Mouse (Mus musculus) MEL-GATA-1-ER (cell line): Measurements from ENCODE around the gene Olfr1340.
A peak's percentile ranks its signal among the peaks of the same experiment; 100 is the strongest.

ENCODE experiments used
- DNase-seq: peaks from one replicate; pipeline ENCODE4 v3.0.0-alpha.2; 2012; ENCODE audit warnings: low read depth; ENCODE audit errors: extremely low read depth

Olfr1340 gene

DNA sequence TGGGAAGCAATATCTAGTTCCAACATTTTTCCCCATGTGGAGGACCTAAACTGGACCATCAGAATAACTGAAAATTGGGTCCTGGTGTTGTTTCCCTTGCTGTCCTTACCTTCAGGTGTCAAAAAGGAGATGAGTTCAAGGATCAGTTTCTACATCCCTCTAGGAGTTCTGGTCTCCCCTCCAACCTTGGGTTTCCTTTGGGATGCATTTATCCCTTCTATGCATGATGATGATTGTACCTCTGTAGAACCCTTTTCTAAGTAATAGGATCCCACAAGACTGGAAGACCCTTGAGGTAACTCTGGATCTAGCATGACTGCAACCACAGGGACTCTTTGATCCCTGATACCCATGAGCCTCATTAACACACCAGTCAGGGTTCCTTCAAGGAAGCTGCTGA, at the start of gene Olfr1340:
Gene Olfr1340 (plus strand): TSS at position 301 of the 400 bp plus-strand sequence.
- no peak for DNase-seq

DNA sequence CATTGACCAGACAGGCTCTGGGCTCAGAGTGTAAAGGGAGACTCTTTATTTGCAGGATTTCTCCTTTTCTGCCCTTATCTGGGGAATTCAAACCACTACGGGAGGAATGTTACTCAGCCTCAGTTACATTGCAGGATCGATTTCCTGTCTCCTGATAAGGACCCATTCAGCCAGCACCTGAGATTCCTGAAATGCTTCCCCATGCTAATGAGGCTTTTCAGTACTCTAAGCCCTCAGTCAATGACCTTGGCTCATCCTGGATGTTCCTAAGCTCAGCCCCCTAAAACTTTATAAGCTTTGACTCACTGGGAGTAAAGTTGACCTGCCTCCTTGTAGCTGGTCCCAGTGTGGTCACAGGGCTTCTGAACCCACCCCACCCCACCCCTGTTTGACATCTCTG, 32.9 kb upstream of the Olfr1340 start:
- DNase-seq, result no peak

DNA sequence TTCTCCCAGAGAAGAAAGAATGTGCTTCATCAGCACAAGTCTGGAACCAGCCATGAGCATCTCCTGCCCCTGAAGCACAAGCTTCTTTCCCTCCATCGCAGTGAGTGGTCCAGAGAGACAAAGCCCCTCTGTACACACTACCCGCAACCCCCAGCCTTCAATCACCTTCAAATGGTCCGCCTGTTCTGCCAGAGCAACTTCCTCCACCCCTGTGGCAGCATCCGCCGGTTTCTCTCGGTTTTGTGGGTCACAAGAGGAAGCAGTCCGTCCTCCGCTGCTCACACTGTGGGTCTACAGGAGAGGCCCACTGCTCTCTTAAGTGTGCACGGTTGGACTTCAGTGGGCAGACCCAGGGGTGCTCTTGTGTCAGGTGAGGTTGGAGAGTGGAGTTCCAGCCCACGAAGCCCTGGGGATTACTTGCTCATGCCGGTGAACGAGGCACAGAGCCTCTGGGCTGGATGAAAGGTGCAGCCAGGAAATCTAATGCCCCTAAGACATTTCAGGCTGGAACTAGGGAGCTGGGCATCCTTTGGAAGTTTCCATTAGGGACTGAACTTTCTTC, 27.4 kb upstream of the Olfr1340 start, which contains the start of gene Olfr1342:
Gene Olfr1342 (minus strand): TSS at position 345 of the 562 bp plus-strand sequence.
- DNase-seq, result no peak

DNA sequence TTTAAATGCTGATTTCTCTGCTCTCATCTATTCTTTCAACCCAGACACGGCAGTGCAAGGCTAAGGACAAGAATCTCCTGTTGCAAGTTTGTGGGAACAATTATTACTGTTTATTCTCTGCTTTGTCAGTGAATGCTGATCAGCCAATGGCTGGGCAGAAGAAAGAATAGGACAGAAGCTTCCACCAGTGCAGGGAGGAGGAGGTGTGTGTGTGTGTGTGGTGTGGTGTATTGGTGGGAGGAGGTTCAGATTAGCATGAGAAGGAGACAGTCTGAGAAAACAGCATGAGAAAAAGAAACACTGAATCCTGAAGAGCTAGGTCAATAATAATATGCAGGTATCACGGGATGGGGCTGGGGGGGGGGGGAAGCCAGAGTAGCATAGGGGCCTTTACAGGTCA, 26.1 kb upstream of the Olfr1340 start:
- DNase-seq, result no peak

DNA sequence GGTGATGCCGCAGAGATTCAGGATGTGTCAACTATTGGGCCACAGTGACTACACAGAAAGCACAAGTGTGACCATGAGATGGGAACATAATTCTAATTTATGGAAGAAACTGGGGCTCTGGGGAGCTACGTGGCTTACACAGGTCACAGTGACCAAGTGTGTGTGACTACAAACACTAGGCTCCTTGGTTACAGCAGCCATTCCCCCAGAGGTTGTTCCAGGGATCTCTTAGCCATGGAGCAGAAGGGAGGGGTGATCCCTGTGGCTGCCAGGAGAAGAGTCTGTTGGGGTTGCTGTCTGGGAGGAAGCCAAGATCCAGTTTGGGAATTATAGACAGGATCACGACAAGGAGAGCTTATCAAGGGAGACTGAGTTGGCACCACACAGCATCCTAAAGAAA, 16.7 kb upstream of the Olfr1340 start, which contains the start of gene Olfr1341:
Gene Olfr1341 (plus strand): TSS at position 301 of the 400 bp plus-strand sequence.
- DNase-seq, result no peak

DNA sequence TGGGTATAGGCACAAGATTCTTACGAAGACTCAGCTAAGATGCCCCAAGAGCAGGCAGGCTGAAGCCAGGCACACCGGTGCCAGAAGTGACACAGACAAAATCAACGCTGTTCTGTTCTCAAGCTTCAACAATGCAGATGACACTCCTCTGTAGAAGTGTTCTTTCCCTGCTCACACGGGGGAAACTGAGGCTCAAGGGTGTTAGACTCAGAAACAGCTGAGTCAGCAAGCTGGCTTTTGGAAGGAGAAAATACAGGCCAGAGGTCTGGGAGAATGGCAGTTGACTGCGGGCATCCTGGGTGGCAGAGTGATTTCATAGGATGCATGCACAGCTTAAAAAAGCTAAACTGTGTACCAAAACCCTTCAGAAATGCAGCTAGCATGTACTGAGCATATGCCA, 11.9 kb upstream of the Olfr1340 start:
- DNase-seq, result no peak

DNA sequence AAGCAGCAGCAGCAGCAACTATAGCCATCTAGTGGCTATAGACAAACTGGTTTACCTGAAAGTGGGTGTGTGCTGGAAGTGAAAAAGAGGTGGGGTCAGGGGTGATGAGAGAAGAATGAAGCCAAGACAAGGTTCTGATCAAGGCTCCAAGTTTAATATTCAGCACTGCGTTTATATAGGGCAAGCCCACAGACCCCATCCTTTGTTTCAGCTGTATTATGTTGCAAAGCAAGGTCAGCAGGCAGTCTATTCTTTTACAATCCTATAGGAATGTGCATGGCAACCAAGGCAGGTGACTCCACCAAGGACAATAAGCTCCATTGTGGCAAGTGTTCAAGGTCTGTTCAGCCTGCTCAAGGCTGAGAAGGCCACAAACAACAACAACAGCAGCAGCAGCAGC, 8.3 kb upstream of the Olfr1340 start:
- DNase-seq, result no peak

DNA sequence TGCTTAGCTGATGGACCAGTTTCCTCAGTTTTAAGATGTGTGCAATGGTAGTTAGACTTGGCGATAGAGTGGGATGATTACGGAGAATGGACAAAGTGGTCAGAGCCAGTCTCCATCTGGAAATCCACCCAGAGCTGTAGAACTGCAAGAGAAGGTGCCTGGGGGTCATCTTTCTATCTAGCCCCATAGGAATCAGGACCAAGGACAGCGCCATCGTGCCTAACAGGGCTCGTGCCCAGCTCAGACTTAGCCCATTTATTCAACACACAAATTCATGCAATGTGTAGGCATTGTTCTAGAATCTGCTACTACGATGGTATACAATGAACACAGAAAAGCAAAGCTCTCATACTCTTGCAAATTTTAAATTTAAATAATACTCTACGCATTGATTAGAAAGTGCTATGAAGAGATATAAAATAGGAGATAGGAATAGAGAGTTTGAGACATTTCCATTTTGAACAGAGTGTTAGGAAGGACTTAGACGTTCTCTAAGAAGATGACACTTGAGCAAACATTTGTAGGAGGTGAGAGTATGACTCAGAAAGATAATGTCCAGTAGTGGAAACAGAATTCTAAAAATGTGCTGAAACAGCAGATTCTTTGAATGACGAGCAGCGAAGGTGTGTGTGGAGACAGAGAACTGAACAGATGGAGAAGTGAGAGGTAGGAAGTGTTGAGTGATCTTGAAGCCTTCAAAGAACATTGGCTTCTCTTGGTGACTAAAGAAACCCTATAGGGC, 2.0 kb downstream of the Olfr1340 start:
- DNase-seq, result peak; percentile 4

DNA sequence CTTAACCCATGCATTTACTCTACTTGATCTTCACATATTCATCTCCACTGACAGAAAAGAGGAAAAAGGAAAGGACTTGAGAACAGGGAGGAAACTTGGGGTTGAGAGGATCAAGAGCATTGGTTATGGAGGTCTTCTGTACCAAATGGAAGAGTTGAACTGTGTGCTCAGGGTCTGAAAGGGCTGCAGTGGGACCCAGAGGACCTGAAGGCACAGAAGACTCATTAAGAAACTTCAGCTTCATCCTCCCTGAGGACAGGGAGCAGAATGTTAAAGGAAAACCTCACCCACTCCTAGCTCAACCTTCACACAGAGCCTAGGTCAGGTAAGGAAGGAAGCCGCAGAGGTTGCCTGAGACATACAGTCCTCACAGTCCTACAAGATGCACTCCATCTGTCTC, 11.9 kb downstream of the Olfr1340 start, which contains the start of gene Olfr1339:
Gene Olfr1339 (plus strand): TSS at position 301 of the 400 bp plus-strand sequence.
- no peak for DNase-seq

DNA sequence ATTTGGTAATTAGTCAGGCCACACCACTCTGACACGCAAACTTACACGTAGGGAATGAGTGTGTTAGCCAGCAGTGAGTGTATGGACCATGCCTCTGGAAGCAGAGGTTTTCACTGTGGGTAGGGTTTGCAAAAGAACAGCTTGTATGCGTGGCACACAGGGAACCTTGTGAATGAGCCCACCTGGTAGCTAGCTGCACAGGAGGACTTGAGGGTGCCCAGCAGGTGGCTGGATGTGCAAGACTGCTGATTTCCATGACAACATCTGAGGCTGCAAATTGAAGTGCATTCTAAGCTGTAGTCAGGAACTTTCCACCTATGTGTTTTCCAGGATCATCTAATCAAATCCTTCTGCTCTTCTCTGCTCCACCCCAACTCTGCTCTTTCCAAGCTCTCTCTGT, 19.6 kb downstream of the Olfr1340 start:
- DNase-seq, result no peak

DNA sequence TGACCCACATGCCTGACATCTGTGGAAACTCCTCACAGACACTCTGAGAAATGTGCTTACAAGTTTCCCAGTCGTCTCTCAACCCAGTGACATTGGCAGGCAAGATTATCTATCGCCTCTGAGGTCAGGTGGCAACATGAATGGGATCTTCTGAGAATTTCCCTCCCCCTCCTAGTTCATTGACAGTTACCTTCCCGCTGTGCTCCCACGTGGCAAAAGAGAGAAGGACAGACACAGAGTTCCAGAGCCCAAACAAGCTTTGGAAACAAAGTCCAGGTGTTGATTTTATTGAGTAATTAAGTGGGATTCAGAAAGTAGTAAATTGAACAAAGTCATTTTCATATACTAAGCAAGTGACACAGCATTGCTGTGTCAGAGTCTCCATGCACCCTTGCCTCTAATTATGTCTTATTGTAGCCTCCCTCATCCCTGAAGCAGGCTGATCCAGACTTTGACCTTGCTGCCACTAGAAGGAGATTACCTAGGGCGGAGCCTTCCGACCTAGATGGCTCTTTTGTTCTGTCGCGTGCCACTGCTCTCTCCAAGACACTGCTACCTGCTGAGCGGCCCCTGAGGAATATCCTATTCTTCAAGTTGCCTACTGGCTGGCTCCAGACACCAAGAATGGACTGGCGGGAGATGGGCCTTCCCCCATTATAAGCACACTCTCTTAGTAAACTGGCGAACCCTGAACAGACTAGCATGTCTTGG, 21.2 kb downstream of the Olfr1340 start:
- DNase-seq, result no peak

DNA sequence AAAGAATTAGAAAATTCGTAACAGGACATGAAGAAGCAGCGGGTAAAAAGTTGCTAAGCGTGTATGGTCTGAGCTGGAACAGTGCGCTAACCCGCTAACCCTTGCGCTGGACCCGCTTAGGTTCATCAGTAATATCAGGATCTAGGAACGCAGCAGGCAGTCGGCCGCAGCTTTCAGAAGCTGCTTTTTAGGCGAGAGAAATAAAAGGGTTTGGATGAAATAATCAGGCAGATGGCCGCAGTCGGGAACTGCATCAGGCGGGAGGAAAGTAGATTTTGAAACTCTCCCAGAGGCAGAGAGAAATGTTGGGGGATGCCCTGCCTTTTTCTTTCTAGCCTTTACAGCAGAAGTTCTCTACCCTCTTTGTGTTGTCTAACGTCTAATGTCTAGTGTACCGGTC, 21.9 kb downstream of the Olfr1340 start:
- DNase-seq, result no peak

DNA sequence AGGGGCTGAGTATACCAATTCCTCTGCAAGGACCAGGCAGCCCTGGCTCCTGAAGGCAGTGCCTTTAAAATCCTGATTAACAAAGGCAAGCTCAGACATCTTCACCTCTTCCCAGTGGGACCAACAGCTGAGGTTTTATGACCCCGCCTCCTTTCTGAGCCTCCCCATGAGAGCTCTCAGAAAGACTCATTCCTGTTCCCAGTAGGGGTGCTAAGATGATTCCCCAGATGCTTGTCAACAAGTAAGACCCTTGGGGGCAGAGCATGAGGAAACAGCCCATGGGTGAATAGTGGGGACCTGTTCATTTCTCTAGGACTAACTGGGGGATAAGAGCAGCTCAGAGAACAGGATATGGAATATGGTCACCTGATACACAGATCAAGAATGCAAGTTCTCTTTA, 38.7 kb downstream of the Olfr1340 start, which contains the start of gene Olfr1338:
Gene Olfr1338 (minus strand): TSS at position 101 of the 400 bp plus-strand sequence.
- DNase-seq, result no peak
